Mouse (Mus musculus) gastrocnemius, adult 18-20 months (tissue): ENCODE results near the gene Arhgap27. TPM values are rescaled to one million over a fixed set of nuclear protein-coding genes. Genes with fewer than 3 reads are reported as not detected.

Experiments used
- DNase-seq: peaks from one replicate; pipeline ENCODE4 v3.0.0; 2021; ENCODE audit warnings: low spot score
- total RNA-seq, 2 experiments: library from RNA; stranded (reverse); gene quantifications; 2 replicates each; pipeline ENCODE4 v1.2.3; 2021

The Arhgap27 gene
- total RNA-seq, 2 experiments from 2014 or later = 6.1 to 6.8 TPM

GRCm38 (mm10) chr11:103381956-103382613, 18.6 kb upstream of the Arhgap27 start:
- DNase-seq = peak; percentile 77

DNA sequence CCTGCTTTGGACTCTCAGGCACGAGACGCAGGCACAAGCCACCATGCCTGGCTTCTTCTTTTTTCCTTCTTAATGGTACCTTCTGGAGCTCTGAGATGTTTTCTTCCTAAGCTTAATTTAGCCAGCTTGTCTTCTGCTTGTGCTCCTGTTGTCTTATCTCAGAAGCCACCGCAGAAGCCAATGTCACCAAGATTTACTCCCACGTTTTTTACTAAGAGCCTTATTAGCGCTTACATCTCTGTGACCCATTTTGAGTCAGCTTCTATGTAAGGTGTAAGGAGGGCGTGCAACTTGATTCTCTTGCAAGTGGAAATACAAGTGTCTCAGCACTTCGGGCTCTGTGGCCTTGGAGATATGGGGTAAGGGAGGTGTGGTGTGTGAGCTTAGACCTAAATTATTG, 18.0 kb upstream of the Arhgap27 start:
- DNase-seq = no peak

DNA sequence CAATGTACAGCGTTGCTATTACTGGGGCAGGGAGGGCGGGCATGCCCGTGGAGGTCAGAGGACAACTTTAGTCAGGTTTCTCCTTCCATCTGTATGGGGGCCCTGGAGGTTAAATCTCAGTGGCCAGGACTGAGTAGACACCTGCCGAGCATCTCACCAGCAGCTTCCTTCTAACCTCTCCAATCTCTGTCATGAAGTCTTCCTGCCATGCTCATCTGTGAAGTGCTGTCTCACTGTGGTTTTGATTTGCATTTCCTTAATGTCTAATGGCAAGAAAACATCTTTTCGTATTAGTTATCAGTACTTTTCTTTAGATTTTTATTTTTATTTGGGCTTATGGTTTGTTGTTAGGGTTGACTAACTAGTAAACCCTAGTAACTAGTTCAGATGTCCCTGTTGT, 17.0 kb upstream of the Arhgap27 start:
- no peak for DNase-seq

GRCm38 (mm10) chr11:103378341-103378740, 14.8 kb upstream of the Arhgap27 start:
- no peak for DNase-seq

- no peak for DNase-seq
Measured at GRCm38 (mm10) chr11:103375772-103376171, 12.3 kb upstream of the Arhgap27 start.

GRCm38 (mm10) chr11:103375258-103375657, 11.8 kb upstream of the Arhgap27 start:
- no peak for DNase-seq

GRCm38 (mm10) chr11:103373922-103374321, 10.4 kb upstream of the Arhgap27 start:
- DNase-seq = no peak

DNA sequence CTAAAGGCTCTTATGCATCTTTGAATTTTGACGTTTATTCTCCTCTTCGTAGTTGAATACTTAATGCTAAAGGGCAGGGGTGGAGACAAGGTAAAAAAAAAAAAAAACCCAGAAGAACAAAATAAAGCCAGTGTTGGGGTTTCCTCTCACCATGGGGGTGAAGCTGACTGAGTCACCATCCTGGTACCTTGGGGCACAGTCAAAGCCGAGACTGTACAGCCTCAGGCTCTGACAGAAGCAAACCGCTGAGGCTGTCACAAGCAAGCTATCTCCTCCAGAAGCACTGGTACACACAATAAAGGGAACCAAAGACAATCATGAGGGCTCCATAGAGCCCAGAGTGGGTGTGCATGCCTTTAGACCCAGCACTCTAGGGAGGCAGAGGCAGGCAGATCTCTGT, 9.1 kb upstream of the Arhgap27 start:
- DNase-seq = no peak

- DNase-seq = no peak
Measured at GRCm38 (mm10) chr11:103372068-103372467, 8.6 kb upstream of the Arhgap27 start.

DNA sequence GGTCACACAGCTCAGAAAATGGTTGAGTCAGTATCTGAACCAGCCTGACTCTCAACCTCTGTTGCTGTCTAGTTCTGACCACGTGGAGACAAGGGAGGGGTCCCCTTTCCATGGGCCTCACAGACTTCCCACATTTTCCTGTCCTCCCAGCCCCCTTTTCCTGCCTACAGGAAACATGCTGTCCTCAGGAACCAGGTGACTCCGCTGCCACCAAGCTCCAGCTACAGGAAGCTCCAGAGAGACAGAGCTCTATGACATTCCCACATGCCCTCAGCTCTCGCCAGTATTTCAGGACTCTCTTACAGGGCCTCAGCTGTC, 7.7 kb upstream of the Arhgap27 start:
- no peak for DNase-seq

GRCm38 (mm10) chr11:103370397-103371221, 7.1 kb upstream of the Arhgap27 start:
- DNase-seq = no peak

- no peak for DNase-seq
Measured at GRCm38 (mm10) chr11:103365530-103365929, 2.0 kb upstream of the Arhgap27 start.

GRCm38 (mm10) chr11:103365022-103365421, 1.5 kb upstream of the Arhgap27 start:
- no peak for DNase-seq

DNA sequence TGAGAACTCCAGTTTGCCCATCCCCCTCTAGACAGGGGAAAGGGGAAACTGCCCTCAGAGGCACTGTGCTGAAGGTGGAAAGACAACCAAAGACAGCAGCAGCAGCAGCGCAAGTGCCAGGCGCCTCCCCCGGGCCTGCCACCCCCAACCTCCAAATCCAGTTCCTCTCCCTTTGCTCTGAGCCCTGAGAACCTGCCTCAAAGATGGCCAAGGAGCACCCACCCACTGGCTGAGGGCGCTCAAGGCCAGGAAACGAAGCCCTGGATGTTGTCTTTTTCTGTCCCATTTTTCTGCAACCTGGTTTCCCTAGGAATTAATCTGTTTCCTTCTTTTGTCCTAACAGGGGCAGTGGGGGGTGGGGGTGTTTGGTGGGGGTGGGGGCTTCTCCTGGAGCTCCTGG, 843 bp upstream of the Arhgap27 start:
- DNase-seq = no peak

DNA sequence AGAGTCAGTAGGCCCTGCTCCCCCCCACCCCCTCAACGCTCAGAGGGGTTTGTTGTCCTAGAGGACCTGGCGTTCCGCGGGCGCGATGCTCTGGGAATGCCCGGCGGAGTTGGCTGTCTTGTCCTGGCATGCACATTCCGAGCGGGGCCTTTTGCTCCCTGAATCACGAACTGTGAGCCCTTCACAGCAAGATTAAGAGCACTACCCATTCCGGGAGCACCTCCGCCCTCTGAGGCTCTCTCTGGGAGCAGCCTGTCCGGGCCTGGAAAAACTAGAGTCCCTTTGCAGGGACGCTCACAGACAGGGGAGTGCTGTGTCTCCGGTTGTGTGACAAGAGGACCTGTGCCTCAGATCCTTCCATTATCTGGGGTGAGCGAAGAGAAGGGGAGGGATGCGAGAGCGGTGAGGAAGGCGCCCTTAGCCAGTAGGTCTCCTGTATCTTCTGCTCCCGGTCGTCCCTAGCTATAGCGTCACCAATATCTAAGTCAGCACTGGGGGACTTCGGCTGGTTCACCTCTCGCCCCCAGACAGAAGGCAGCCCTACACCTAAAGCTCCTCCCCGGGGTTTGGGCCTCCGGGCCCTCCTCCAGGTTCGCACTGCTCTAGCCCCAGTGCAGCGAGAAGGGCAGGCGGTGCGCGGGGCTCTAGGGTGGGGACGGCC, 841 bp downstream of the Arhgap27 start:
- DNase-seq = no peak

GRCm38 (mm10) chr11:103362054-103362432, 1.4 kb downstream of the Arhgap27 start:
- DNase-seq = no peak

DNA sequence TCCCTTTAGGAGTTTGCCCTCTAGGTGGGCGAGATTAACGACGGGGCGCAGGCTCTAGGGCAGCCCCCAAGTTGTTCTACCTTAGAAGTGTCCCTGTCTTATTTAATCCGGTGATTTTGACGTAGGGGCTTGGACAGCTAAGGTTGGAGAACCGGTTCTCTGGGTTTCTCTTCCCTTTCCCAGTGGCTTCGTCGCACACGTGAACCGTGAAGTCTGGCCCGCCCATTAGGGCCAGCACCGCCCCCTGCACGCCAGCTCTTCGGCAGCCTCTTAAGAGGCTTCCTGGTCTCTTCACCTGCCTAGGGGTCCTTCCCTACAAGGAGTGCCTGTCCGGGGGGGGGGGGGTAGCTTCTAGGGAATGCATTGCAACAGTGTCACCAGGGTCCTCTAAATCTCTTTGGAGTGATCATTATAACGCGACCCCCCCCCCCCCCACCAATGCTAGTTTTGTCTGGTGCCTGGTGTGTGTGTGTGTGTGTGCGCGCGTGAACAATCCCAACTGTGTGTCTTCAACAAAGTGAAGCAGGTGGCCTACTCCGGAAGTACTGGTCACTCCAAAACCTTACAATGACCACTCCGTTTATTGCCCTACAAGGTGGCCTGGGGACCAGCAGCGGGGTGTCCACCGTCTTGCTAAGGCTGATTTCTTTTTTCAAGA, 2.0 kb downstream of the Arhgap27 start:
- DNase-seq = no peak

DNA sequence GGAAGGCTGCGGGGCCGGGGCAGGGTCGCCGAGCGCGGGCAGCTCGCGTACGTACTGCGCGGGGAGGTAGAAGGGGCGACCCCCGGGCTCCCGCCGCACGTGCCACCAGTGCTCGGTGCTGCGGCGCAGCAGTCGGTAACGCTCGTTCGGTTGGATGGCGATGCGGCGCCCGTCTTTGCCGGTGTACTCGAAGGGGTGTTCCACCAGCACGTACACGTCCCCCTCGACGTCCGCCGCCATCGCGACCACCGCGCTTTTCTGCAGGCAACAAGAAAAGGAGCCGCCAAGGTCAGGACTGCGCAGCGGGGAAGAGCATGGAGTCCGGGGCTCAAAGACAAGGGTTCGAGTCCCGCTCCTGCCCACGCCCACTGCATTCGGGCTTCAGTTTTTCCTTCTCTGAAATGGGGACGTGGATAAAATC, 2.8 kb downstream of the Arhgap27 start:
- DNase-seq = no peak

DNA sequence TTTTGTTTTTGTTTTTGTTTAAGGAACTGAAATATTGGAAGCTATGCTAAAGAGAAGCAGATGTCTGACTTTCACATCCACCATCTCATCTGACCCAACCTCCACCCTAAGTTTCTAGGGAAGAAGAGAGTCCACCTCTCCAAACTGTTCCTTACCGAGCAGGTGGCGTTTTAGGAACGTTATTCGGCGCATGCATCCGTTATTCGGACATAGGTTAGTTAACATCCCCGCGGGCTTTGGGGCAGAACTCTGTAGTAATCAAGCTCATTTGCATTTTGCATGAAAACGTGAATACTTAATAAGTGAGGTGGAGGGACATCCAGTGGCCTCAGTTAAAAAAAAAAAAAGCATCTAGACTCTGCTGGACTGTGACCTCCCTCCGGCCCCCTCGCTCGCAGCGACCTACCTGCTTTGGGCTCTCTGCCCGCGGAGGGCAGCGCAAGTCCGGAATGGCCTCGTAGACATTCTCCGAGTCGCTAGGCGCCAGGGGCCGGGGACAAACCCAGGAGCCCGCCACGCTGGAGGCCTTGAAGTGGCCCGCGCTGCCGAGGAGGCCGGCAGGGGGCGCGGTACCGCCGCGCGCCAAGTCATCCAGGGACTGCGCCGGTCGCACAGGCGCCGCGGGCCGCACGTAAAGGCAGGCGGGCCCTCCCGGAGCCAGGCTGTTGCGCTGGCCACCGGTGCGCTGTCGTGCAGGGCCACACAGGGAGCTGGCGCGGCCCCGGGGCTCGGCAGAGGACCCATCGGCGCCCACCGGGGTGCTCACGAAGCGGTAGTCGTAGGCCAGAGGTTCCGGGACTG, 3.5 kb downstream of the Arhgap27 start:
- peak; percentile 85 for DNase-seq

DNA sequence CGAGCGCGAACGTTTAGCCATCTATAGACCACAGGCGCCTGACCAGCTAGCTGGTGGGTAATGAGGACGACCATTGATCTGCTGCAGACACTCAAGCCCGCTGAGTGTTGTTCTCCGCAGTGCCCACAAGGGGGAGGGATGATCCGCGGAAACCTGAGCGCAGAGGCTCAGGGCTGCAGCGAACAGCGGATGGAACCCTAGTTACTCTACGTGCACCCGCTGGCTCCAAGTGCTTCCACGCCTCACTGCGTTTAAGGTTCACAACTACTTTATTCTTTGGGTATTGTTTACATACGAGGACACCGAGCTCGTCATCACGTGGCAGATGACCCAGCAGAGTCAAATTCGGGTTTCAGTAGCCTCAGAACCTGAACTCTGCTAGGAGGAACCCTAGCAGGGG, 4.4 kb downstream of the Arhgap27 start:
- DNase-seq = peak; percentile 76

GRCm38 (mm10) chr11:103358316-103358715, 5.2 kb downstream of the Arhgap27 start:
- DNase-seq = no peak
